Mouse (Mus musculus) frontal cortex, adult 2 months (tissue): ENCODE measurements around the gene Rrbp1. TPM values are rescaled to one million over a fixed set of nuclear protein-coding genes. Genes with fewer than 3 reads are reported as not detected.

Source experiments
- DNase-seq, 2 experiments: peaks; one replicate each; pipeline ENCODE4 v3.0.0; 2022; ENCODE audit warnings: low spot score in 1 of 2; ENCODE audit errors: extremely low spot score in 1 of 2
- polyA plus RNA-seq: library from polyadenylated mRNA; depleted of rRNA; stranded (reverse); fragments of >200 nt; gene quantifications from 2 replicates; pipeline ENCODE4 v1.2.3, GENCODE M21; 2012; rRNA removed

The Rrbp1 gene
- polyA plus RNA-seq, 1 experiment, result 71.3 TPM

GRCm38 (mm10) chr2:143924085-143924484, 87.0 kb downstream of the Rrbp1 start:
- no peak for DNase-seq

- no peak for DNase-seq
These were observed 92.1 kb downstream of the Rrbp1 start for GRCm38 (mm10) chr2:143918831-143919502.

DNA sequence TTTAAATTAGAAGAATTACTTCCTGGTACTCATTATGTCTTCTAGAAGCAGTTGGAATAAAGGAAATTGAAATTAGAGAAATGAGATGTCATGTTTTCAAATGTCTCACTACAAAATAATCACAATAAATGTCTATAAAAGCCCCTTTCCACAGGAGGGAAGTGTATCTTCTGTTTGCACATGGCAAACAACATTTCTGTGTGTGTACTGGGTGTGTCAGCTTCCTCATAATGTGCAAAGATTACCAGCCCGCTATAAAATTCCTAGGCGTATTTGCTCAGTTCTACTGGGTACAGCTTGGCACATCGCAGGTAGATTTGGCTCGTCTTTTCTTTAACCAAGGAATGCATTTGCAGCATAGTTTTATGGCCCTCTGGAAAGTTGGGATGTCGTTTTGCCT, 93.4 kb downstream of the Rrbp1 start:
- DNase-seq, result no peak

GRCm38 (mm10) chr2:143916229-143916628, 94.8 kb downstream of the Rrbp1 start:
- peak in 1 of 2 experiments; percentile 47 for DNase-seq

DNA sequence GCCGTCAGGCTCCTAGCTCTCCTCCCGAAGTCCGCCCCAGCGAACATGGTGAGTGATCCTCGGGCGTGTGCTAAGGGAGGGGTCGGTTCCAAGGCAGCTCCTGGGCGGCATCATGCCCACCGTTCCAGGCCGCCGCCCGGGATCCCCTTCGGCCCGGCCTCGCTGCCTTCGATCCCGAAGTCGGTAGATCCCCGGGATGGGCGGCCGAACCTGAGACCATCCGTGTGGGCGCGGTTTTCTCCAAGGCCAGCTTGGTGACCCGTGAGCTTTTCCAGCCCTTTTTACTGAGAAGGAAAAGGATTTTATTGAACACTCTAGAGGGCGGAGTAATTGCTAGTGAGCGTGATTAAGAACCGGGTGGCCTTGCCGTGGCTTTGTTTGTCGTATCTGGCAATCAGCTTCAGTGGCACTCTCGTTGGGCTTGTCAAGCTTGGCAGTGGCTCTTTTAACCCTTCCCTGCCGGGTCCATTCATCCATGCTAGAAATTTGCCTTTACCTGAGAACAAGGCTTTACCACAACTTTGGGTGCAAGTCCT, 95.4 kb downstream of the Rrbp1 start:
- DNase-seq, result peak; percentile 18 to 42

DNA sequence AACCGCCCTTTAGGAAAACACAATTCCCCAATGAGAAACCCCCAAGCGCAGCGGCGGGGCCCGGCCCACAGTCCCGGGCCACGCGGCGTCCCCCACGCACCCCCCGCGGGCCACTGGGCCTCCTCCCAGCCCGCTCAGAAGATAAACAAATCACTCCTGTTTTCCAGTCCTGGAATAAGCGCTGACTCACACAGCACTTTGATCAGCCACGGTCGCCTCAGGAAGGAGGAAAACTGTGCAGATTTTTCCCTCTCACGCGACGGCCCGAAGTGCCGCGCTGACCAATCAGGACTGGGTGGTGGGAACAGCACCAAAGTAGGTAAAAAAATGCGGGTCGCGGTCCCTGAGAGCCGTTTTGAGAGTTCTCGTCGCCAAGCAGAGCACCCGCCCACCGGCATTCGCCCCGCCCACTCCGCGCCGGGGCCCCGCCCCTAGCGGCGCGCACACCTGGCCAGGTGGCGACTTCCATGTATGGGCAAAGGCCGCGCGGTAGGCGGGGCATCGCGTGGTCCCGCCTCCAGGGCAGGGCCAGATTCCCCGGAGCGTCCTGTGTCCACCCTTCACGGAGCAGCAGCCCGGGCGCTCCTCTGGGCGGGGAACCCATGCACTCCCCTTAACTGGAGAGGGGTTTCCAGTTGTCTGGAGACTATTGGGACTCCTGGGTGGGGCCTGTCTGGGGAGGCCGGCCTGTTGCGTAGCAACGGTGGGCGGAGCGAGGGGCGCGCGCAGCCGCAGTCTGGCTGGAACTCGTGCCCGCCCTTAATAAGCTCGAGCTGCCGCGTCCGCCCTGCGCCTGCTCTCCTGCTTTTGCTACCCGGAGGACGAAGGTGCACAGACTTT, 96.1 kb downstream of the Rrbp1 start, which contains the start of gene Dstn:
Gene Dstn (plus strand): TSS at position 561 of the 840 bp plus-strand sequence.
- DNase-seq, result peak; percentile 93 to 95

- DNase-seq, result peak in 1 of 2 experiments; percentile 22
These were observed 96.8 kb downstream of the Rrbp1 start for GRCm38 (mm10) chr2:143914221-143914620.

DNA sequence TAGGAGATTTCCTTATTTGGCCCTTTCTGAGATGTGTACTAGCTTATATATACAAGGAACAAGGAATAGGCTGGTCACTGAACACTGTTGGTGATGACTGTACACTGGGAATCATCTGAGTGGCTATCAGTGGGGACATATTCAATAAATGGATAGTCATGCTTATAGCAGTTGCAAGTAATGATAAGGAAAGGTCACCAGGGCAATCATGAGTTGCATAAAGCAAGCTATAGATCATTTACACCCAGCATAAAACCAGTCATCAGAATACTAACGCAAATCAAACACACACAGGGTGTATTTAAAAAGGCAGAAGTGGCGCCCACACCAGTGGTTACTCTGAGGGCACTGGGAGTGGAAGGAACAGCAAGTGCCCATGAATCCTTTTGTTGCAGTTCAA, 98.9 kb downstream of the Rrbp1 start:
- DNase-seq, result no peak

DNA sequence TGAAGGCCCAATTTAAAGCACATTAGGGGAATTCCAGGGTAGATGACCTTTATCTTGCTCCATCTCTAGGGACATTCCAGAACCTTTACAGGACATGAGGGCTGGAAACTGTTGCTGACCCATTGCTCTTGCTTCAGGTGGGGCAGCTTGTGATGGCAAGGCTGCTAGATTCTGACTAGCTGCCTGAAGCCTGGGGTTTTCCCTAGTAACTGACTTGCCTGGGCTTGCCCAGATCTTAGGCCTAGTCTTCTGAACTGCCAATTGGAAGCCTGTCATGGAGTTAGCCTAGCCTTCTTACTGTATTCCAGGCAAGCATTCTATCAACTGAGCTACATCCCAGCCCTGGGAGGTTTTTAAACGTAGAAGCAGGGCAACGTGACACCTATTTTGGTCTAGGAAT, 101.8 kb downstream of the Rrbp1 start:
- no peak for DNase-seq

DNA sequence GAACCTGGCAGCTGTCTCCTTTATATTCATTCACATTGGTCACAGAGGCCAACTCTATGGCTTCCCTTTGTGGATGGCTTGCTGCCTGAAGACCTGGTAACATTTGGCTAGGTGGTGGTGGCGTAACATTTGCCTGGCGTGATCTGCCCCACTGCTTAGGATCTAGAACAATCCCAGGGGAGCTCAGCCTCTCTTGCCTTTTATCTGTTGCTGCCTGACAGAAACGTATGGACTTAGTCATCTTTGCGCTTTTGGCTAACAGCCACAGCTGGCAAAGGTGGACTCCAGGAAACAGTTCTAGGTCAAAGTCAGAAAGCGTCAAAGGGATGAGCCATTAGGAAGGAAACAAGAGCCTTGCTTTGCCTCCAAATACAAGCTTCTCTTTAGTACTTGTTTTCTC, 106.2 kb downstream of the Rrbp1 start:
- DNase-seq, result no peak

DNA sequence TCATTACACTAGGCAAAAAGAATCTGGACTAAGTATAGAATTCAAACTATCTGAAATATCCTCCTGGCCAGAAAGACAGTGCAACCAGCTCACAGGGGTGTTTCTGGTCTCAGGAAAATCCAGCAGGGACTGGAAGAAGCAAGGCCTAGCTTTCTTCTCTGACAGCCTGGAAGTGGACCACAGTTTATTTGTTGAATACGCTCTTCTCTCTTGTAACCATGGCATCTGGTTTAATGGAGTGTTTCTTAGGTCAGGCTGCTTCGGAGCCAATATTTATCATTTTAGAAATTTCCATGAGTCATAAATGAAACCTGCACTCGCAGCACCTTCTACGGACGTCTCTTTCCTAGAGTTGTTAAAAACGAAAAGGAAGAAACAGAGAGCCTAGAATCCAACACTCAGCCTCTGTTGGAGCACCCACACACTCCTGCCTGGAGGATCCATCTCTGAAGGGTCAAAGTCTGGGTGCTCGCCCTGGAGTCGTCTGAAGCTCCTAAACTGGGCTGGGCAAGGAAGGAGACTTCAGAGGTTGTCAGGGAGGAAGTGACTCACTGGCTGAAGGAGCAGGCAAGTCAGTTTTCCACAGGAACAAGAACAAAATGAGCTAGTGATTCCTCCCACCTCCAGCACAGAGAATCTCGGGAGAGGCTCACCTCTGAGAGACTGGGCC, 107.6 kb downstream of the Rrbp1 start:
- DNase-seq, result no peak

DNA sequence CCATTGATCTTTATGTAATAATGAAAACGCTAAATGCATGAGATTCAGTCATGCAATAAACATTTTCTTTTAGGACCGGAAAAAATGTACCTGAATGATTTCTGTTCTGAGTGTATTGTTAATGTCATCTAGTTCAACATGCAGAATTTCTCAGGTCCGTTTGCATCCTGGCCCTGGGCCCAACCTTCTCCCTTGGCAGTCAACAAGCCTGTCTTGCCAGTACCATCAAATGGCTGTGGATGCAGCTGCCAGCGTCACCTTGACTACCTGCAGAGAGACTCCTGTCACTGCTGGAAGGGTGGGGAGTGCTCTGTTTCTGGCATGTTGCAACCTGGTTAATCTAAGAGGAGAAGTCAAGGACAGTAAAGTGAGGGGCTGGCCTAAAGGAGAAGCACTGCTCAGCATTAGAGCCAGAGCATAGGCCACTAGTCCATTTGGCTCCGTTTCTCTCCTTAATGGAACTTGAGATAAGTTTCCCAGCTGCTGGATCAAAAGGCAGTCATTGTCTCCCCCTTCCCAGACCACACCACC, 110.2 kb downstream of the Rrbp1 start:
- DNase-seq, result no peak

GRCm38 (mm10) chr2:143899470-143900220, 111.4 kb downstream of the Rrbp1 start:
- DNase-seq, result no peak

Other genes starting within 250 kb of the Rrbp1 start
- gene Bfsp1, start 148.1 kb downstream of the Rrbp1 start, polyA plus RNA-seq, result 0.97 and 1.0 TPM in 2 replicates
- 148 and 157 TPM in 2 replicates for gene Dstn, start 95.9 kb downstream of the Rrbp1 start, polyA plus RNA-seq
- gene Banf2, start 21.8 kb upstream of the Rrbp1 start, polyA plus RNA-seq, result not detected in 2 replicates